Mouse (Mus musculus): Measurements from ENCODE around the gene Hist1h4d.
A peak's percentile ranks its signal among the peaks of the same experiment; 100 is the strongest.
"Not testable (repeated sequence)": the region's sequence is repeated elsewhere in the genome, so short reads cannot be mapped to it uniquely, and the experiment has no call there.

Hist1h4d gene

DNA sequence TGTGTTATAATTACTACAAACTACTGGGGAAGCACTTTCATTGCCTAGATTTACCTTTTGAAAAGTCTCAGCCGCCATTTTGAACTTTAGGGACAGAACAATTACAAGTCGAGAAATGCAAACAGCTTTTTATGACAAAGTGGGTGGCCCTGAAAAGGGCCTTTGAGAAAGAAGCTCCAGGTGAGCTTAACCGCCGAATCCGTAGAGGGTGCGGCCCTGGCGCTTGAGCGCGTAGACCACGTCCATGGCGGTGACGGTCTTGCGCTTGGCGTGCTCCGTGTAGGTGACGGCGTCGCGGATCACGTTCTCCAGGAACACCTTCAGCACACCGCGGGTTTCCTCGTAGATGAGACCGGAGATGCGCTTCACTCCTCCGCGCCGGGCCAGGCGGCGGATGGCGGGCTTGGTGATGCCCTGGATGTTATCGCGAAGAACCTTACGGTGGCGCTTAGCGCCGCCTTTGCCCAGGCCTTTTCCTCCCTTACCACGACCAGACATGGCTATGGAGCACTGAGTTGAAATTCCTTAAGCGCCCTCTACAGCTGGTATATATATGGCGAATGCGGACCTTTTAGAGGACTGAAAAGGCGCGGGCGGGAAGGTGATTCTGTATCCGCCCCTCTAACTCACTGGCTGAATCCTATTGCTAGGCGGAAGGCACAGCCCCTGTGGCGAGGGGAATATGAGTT, 30.1 kb upstream of the Hist1h4d start, which contains the start of gene Hist1h4f:
Gene Hist1h4f (minus strand): TSS at position 503 of the 689 bp plus-strand sequence.
- DNase-seq (ENCODE audit: low read depth, low spot score): peak; percentile 95

DNA sequence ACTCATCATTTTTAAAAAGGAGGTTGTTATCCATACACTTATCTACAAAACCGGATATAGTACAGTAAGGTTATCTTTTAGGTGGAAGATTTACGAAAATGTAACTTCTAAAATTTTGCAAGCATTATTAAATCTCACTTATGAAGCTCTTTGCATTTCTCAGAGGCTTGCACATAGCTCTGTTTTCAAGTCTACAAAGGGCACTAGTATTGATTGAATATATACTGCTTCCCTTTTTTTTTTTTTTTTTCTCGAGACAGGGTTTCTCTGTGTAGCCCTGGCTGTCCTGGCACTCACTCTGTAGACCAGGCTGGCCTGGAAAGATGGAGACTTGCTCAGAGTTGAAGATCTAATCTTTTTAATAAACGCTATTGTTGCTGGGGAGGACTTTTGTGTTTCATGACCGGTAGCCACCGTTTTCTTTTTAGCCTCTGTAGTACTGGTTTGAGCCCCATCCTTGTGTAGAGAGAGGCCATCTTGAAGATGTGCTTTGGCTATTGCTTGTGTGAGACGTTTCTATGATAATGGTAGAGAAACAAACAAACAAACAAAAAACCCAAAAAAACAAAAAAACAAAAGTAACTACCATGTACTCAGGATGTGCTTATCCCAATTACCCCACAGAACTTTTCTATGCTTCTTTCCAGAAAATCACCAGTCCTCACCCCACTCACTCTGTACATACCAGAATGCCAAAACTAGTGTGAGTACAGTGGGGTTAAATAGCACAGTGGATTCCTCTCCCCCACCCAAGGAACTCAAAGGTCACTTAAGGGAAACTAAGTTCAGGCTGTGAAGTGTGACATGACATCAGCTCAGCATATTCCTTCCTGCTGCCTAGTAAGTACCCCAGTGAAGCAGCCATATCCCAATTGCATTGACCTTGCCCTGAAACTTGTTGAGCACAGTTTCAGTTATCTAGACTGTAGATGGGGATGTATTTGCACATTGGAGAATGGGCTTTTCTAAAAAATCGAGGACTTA, 29.2 kb upstream of the Hist1h4d start:
- DNase-seq (ENCODE audit: low read depth, low spot score): no peak

DNA sequence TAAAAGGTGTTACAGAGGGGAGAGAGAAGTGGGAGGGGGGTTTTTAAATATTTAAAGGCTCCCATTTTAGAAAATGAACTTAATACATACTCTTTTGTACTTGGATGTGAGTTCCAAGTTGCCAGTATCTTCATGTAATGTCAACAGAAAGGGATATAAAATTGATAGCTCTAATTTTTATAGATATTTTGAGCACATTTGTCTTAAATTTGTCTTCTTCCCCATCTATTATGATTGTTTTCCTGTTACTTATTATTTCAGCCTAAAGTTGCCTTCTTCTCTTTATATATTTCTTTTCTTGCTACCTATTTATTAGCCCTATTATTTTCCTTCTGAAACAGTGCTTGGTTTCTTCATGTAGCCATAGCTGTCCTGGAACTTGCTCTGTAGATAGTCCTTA, 28.4 kb upstream of the Hist1h4d start, which contains the start of gene Hist1h1d:
Gene Hist1h1d (plus strand): TSS at position 301 of the 400 bp plus-strand sequence.
- no peak for DNase-seq (ENCODE audit: low read depth, low spot score)

DNA sequence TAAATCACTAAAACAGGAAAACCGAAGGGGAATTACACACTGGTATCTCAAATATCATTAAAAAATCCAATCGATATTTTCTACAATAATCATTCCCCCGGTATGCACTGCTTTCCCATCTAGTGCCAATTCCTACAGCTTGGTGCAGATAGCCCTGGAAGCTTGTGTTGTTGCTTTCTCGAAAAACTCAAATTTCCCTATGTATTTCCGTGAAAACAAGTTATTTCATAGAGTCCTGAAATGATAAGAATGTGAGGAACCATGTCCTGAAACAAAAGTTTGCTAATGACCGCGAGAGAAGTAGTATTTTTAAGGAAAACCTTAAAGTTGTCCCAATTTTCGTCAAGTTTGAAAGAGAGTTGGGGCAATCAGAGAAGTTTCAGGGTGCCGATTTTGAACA, 27.0 kb upstream of the Hist1h4d start:
- no peak for DNase-seq (ENCODE audit: low read depth, low spot score)

DNA sequence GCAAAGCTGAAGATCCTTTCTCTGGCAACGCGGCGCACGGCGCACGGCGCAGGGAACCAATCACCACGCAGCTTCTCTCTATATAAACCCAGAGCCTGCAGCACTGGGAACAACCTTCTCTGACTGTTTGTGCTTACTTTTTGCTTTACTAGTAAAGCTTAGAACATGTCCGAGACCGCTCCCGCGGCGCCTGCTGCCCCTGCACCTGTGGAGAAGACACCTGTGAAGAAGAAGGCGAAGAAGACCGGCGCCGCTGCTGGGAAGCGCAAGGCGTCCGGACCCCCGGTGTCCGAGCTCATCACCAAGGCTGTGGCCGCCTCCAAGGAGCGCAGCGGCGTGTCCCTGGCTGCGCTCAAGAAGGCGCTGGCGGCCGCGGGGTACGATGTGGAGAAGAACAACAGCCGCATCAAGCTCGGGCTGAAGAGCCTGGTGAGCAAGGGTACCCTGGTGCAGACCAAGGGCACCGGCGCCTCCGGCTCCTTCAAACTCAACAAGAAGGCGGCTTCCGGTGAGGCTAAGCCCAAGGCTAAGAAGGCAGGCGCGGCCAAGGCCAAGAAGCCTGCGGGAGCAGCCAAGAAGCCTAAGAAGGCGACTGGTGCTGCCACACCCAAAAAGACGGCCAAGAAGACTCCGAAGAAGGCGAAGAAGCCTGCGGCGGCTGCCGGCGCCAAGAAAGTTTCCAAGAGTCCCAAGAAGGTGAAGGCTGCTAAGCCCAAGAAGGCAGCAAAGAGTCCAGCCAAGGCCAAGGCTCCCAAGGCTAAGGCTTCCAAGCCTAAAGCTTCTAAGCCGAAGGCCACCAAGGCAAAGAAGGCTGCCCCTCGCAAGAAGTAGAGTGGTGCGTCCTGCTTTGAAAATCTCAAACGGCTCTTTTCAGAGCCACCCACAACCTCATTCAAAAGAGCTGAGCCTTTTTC, 26.2 kb upstream of the Hist1h4d start:
- DNase-seq (ENCODE audit: low read depth, low spot score): peak; percentile 89

DNA sequence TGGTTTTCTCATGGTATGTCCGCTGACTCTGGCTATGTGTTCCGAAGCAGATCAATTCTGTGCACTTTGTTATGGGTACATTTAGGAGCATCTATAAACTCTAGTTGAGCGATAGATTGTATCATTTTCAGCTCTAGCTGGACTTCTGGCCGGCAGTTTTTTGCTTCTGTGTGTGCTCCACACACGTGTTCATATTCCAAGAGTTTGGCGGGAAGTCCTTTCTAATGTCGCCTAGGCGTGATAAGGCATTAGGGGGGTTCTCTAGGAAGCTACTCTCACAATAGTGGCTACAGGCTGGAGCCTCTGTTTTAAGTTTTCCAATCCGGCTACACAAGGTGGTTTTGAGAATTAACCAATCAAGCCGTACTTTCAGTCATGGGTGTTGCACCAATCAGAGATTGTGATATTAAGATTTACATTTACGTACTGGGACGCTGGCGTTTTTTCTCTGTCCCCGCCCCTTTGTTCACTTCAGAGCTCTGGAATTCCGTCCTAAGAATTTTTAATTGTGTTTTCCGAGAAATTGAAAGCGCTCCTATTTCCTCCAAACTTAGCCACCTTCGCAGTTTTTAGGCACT, 25.5 kb upstream of the Hist1h4d start:
- DNase-seq (ENCODE audit: low read depth, low spot score): peak; percentile 83

DNA sequence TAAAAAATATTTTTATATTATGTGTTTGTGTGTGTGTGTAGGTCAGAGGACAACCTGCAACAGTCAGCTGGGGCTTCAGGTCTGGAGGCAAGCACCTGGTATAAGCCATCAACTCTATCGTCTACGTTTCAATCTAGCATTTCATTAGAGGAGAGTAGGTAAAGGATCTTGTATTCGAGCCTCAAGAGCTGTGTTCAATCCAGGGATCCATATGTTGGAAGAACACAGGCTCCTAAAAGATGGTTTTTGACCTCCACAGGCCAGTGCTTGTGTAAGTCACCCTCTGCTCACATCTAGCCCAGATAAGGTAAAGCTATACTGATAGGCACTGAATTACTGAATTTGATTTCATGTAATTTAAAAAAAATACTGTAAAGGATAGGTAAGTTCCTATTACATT, 24.5 kb upstream of the Hist1h4d start:
- DNase-seq (ENCODE audit: low read depth, low spot score): no peak

DNA sequence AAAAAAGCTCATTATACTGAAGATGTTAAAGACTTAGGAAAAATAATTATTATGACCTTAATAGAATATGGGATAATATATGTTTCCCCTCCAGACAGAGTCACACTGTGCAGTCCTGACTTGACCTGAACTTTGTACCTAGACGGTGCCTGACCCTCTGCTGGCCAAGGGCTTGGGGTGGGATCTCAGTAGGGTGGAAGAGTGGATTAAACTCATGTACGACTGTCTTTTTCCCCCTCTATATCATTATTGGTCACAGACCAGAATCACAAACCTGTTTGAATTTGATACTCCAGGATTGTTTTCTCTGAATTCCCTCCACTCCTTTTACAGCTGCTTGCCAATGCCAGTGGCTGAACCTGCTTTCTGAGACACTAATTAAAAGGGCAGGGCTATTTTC, 20.7 kb upstream of the Hist1h4d start:
- DNase-seq (ENCODE audit: low read depth, low spot score): not testable (repeated sequence)

DNA sequence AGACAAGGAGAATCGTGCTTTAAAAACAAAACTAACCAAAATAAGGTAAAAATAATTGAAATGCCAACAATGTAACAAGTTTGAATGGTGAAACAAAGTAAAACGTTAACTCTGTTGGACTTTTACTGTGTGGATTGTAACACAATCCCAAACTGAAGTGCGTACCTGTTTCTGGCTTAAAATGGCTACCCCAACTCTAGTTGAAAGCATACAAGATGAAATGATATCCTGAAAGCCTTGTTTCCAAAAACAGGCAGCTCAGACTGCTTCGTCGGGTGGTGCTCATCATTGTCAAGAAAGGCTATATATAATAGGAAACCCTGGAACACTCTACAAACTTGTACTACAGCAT, 19.9 kb upstream of the Hist1h4d start:
- not testable (repeated sequence) for DNase-seq (ENCODE audit: low read depth, low spot score)

DNA sequence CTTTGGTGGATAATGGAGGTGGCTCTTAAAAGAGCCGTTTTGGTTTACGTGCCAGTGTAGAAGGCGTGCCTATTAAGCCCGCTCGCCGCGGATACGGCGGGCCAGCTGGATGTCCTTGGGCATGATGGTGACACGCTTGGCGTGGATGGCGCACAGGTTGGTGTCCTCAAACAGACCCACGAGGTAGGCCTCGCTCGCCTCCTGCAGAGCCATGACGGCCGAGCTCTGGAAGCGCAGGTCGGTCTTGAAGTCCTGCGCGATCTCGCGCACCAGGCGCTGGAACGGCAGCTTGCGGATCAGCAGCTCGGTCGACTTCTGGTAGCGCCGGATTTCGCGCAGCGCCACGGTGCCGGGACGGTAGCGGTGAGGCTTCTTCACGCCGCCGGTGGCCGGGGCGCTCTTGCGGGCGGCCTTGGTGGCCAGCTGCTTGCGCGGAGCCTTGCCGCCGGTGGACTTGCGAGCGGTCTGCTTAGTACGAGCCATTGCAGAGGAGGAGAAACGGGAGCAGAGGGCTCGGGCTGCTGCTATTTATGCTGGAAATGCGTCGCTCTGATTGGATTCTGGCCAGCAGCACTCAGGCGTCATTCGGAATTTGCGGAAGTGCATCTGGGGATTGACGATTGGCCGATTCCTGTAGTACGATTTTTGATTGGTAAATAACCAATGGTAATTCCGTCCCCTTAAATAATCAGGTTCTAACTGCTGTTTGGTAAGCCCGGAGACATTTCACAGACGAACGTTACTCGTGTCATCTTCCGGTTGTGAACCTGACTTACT, 19.3 kb upstream of the Hist1h4d start, which contains the start of gene Hist1h3e:
Gene Hist1h3e (minus strand): TSS at position 487 of the 777 bp plus-strand sequence.
- DNase-seq (ENCODE audit: low read depth, low spot score): peak; percentile 94

DNA sequence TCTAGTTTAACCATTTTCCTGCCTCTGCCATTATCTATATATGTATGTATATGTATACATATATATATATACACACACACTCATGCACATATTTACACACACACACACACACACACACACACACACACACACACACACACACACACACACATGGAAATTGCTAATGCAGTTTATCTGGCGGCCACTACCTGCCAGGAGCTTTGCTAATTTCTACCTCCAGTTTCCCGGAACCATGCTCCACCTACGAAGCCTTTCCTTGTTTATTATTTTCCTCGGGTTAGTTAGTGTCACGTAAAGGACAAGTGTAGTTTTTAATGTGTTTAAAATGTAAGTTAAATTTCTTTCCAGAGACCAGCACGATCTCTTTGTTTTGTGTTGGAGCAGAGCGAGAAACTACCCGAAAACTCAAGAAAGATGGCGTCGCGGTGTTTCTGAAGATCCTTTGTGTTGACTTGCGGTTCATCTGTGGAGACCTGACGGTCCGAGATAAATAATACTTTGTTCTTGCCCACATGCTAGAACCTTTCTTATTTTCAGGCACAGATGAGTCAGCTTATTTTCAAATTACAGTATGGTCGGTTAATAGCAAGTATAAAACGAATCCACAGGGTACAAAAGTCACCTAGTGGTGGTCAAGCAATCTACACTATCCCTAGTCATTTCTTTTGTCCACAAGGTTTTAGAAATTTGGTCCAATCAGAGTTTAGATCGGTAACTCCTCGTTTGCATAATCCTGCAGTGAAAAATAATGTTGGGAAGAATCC, 18.5 kb upstream of the Hist1h4d start:
- DNase-seq (ENCODE audit: low read depth, low spot score): no peak

DNA sequence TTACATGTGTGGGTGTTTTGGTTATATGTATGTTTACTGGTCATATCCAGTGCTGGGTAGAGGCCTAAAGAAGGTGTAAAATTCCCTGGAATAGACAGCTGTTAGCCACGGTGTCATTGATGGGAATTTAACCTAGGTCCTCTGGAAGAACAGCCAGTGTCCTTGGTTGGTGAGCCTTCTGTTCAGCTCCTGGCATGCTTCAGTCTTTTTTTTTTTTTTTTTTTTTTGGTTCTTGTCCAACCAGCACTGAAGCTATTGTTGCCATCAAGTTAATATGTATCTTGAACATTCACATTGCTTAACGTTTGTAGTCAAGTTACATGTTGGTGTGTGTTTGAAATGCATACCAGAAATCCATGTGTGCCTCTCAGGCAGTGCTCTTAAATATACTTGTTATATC, 16.9 kb upstream of the Hist1h4d start:
- no peak for DNase-seq (ENCODE audit: low read depth, low spot score)

DNA sequence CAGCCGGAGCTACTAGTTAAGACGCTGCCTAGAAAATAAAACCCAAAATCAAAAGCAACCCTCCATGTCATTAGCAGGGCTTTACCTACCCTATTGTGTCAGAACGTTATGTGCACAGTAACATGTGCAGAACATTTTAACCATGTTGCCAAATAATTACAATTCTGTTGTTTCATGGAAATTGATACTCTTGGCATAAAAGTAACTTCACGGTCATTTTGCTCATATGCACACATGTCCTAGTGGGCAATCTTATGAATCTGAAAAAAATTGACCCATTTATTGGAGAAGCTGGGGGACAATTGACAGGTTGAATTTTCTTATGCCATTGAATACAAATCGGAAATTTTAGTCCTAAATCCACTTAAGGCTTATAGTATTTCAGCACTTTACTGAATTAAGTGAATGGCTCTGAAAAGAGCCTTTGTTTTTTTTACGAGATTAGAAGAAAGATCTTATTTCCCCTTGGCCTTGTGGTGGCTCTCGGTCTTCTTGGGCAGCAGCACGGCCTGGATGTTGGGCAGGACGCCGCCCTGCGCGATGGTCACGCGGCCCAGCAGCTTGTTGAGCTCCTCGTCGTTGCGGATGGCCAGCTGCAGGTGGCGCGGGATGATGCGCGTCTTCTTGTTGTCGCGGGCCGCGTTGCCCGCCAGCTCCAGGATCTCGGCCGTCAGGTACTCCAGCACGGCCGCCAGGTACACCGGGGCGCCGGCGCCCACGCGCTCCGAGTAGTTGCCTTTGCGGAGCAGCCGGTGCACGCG, 11.0 kb upstream of the Hist1h4d start:
- DNase-seq (ENCODE audit: low read depth, low spot score): peak; percentile 49

DNA sequence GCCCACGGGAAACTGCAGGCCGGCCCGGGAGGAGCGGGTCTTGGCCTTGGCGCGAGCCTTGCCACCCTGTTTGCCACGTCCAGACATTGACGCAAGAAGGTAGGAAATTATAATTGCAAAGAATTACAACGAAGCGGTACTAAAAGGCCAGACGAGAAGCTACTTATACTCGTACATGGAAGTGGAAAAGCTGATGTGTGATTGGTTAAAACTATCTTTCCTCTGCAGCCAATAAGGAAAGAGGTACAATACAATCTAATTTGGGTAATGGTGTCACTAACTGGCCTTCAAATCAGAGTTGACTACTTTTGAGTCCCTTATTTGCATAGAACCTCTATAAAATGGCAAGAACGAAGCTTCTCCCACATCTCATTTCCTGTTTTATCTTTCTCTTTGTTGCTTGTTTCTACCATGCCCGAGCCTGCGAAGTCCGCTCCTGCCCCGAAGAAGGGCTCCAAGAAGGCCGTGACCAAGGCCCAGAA, 10.3 kb upstream of the Hist1h4d start, which contains the start of the genes Hist1h2ae and Hist1h2bg:
Gene Hist1h2ae (minus strand): TSS at position 199 of the 482 bp plus-strand sequence.
Gene Hist1h2bg (plus strand): TSS at position 375 of the 482 bp plus-strand sequence.
- peak; percentile 93 for DNase-seq (ENCODE audit: low read depth, low spot score)

DNA sequence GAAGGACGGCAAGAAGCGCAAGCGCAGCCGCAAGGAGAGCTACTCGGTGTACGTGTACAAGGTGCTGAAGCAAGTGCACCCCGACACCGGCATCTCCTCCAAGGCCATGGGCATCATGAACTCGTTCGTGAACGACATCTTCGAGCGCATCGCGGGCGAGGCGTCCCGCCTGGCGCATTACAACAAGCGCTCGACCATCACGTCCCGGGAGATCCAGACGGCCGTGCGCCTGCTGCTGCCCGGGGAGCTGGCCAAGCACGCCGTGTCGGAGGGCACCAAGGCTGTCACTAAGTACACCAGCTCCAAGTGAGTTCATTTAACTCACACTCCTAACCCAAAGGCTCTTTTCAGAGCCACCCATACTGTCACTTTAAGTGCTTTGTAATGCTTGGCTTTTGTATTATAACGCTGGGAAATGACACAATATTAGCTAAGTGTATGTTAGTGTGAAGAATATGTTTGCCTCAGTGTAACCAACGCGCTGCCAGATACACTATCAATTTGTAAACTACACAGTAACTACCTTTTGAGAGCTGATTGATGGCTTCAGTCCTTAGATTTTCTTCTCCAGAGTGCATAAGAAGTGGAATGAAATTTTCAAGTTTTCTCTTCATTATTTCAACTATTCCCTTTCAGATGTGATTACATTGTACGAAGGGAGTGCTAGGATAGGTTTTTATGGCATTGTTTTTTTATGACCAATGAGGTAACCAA, 9.7 kb upstream of the Hist1h4d start:
- DNase-seq (ENCODE audit: low read depth, low spot score): peak; percentile 57

DNA sequence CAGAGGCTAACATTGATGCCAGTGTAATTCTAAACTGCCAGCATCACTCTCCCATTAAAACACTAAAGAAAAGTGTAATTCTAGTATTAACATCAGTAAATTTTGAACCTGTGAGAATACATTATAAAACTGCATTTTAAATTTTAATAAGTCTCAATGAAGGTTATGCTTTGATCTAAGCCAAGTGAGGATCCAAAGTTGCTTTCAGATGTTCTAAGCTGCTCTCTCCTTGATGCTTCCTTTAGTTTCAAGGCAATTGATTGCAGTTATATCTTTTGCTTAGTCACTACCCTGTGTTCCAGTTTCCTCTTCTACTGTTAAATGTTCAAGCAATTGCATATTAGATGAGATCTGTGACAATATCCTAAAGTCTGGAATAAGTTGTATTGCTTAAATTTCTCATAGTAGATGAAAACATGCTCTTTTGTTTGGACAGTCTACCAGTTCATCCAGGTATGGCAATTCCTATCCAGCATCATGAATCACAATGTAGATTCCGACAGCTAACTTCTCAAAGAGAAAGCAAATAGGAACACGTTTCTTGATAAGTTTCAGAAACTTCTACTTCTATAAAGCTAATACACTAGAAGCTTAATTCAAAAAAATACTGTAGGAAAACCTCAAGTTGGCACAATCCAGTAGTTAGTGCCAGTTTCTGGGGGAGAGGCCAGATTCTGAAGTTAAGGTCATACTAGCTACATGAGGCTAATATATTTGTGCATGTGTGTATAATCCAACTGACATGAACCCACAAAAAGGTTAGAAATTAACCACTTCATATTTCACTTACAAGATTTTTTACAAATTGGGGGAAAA, 9.0 kb upstream of the Hist1h4d start:
- peak; percentile 62 for DNase-seq (ENCODE audit: low read depth, low spot score)
